Comparison of ENCODE assay signal across 8 mouse cellular contexts in genomic region chr17:80206301-80206670, GRCm38 (mm10). TPM values are rescaled to one million over a fixed set of nuclear protein-coding genes. Genes with fewer than 3 reads are reported as not detected.
DNase-seq lines count a peak whose midpoint lies in the region; ATAC-seq and TF ChIP-seq lines count a peak whose summit lies in the region.

No protein-coding gene starts in this region.

- H3K27me3 ChIP-seq in heart, embryonic 10.5 days (ENCODE audit: insufficient read depth, poor library complexity, severe bottlenecking): no peaks in the 10 kb centered on the region
- no peaks in the 10 kb centered on the region for H3K27me3 ChIP-seq in thymus, adult 2 months (ENCODE audit: control insufficient read depth, insufficient read depth, low read length)
- H3K27me3 ChIP-seq in midbrain, embryonic 16.5 days (ENCODE audit: control insufficient read depth, insufficient read depth, low read depth, low read length): no peaks in the 10 kb centered on the region

- peak overlapping the region; percentile 89 for H3K4me2 ChIP-seq in midbrain, embryonic 16.5 days (ENCODE audit: low read length)

- TF ChIP-seq POLR2A in thymus, adult 2 months (IDR thresholded peaks at IDR 0.05; ENCODE audit: control insufficient read depth, extremely low read depth, insufficient read depth, low read length, poor library complexity): no peak
- no peak for TF ChIP-seq POLR2A in embryonic fibroblast, embryonic 13.5 days (IDR thresholded peaks at IDR 0.05; ENCODE audit: low read depth, low read length)

- peak overlapping the region; percentile 100 for H3K27ac ChIP-seq in heart, embryonic 10.5 days
- H3K27ac ChIP-seq in thymus, adult 2 months (ENCODE audit: control insufficient read depth, insufficient read depth, low read length): peak overlapping the region; percentile 34; the same call in 1 of the 2 replicates
- peak overlapping the region; percentile 19 for H3K27ac ChIP-seq in embryonic fibroblast, embryonic 13.5 days (ENCODE audit: insufficient read depth, low read length)
- peak overlapping the region; percentile 100 for H3K27ac ChIP-seq in midbrain, embryonic 16.5 days (ENCODE audit: low read length)

- H3K9me3 ChIP-seq in heart, embryonic 10.5 days: no peaks in the 10 kb centered on the region
- no peaks in the 10 kb centered on the region for H3K9me3 ChIP-seq in midbrain, embryonic 16.5 days (replicated peaks; ENCODE audit: control insufficient read depth, low read length, poor library complexity, severe bottlenecking)

- H3K36me3 ChIP-seq in heart, embryonic 10.5 days: peaks cover 45% of the 10 kb centered on the region
- H3K36me3 ChIP-seq in thymus, adult 2 months (ENCODE audit: control insufficient read depth, insufficient read depth, low read length): peaks cover 44% of the 10 kb centered on the region
- H3K36me3 ChIP-seq in midbrain, embryonic 16.5 days (ENCODE audit: control insufficient read depth, insufficient read depth, low read length): peaks cover 21% of the 10 kb centered on the region

- 0 out of 2 replicates have a peak, but pooled peaks have one; percentile 25 for TF ChIP-seq CTCF in thymus, adult 2 months (IDR thresholded peaks at IDR 0.05; ENCODE audit: borderline replicate concordance, control insufficient read depth, extremely low read depth, insufficient read depth, low read length, poor library complexity)
- TF ChIP-seq CTCF in embryonic fibroblast, embryonic 13.5 days (IDR thresholded peaks at IDR 0.05; ENCODE audit: borderline replicate concordance, insufficient read depth, low read length): no peak

- under 1% methylated on average over 36 of the region's 36 CpGs for WGBS in heart, embryonic 10.5 days
- under 1% methylated on average over 36 of the region's 36 CpGs for WGBS in thymus, adult 2 months
- 0% methylated on average over 36 of the region's 36 CpGs for WGBS in midbrain, embryonic 16.5 days

- H3K4me1 ChIP-seq in heart, embryonic 10.5 days: 0 out of 2 replicates have a peak, but pooled peaks cover 7% of the 10 kb centered on the region
- no peaks in the 10 kb centered on the region for H3K4me1 ChIP-seq in thymus, adult 2 months (replicated peaks; ENCODE audit: control insufficient read depth, insufficient read depth, low read length)
- H3K4me1 ChIP-seq in embryonic fibroblast, embryonic 13.5 days (ENCODE audit: control insufficient read depth, insufficient read depth, low read length): no peaks in the 10 kb centered on the region
- H3K4me1 ChIP-seq in midbrain, embryonic 16.5 days (ENCODE audit: control insufficient read depth, insufficient read depth, low read length): peaks cover 13% of the 10 kb centered on the region

- H3K9ac ChIP-seq in midbrain, embryonic 16.5 days (ENCODE audit: low read depth, low read length): peak overlapping the region; percentile 97

- peak; percentile 65 for ATAC-seq in midbrain, embryonic 16.5 days

- peak overlapping the region; percentile 97 for H3K4me3 ChIP-seq in heart, embryonic 10.5 days
- H3K4me3 ChIP-seq in thymus, adult 2 months (ENCODE audit: control insufficient read depth, insufficient read depth, low read length): peak overlapping the region; percentile 70
- H3K4me3 ChIP-seq in embryonic fibroblast, embryonic 13.5 days (ENCODE audit: insufficient read depth, low read length): peak overlapping the region; percentile 75
- peak overlapping the region; percentile 75 for H3K4me3 ChIP-seq in midbrain, embryonic 16.5 days (ENCODE audit: low read depth, low read length)

- no peak for DNase-seq in heart, embryonic 10.5 days (ENCODE audit: low spot score)
- DNase-seq in heart, adult 9 months (ENCODE audit: low spot score in 2 of 2): no peak
- peak; percentile 49 for DNase-seq in thymus, adult 2 months
- no peak for DNase-seq in thymus, postnatal 25 days
- DNase-seq in kidney, postnatal 14 days: peak; percentile 74
- no peak for DNase-seq in right cerebral cortex, postnatal 25 days

RNA-seq across cellular contexts. Expression of gene Srsf7, which starts 0.8 kb away (rescaled TPM):
- polyA plus RNA-seq in heart, embryonic 10.5 days (2016; fragmentation: Nextera tagmentation; extraction: Ambion mirVana): 412 and 609 TPM in 2 replicates
- 131 and 148 TPM in 2 replicates for polyA plus RNA-seq in thymus, adult 2 months (2012; rRNA removed)
- polyA plus RNA-seq in embryonic fibroblast, embryonic 13.5 days (2011; ENCODE audit: insufficient read length, low read depth, missing spikeins): 132 and 194 TPM in 2 replicates
- polyA plus RNA-seq in midbrain, embryonic 16.5 days (2015; fragmentation: Nextera tagmentation; extraction: Ambion mirVana): 395 and 441 TPM in 2 replicates

RNA-seq across cellular contexts. Expression of gene Ttc39d, which starts 1.0 kb away (rescaled TPM):
- polyA plus RNA-seq in heart, embryonic 10.5 days (2016; fragmentation: Nextera tagmentation; extraction: Ambion mirVana): 0.11 TPM in 1 of 2 replicates, not detected in the other
- not detected in 2 replicates for polyA plus RNA-seq in thymus, adult 2 months (2012; rRNA removed)
- polyA plus RNA-seq in embryonic fibroblast, embryonic 13.5 days (2011; ENCODE audit: insufficient read length, low read depth, missing spikeins): not detected in 2 replicates
- 0.11 and 0.30 TPM in 2 replicates for polyA plus RNA-seq in midbrain, embryonic 16.5 days (2015; fragmentation: Nextera tagmentation; extraction: Ambion mirVana)

RNA-seq across cellular contexts. Expression of gene Gemin6, which starts 18.0 kb away (rescaled TPM):
- polyA plus RNA-seq in heart, embryonic 10.5 days (2016; fragmentation: Nextera tagmentation; extraction: Ambion mirVana): 36.5 and 47.6 TPM in 2 replicates
- 3.4 and 4.6 TPM in 2 replicates for polyA plus RNA-seq in thymus, adult 2 months (2012; rRNA removed)
- 14.9 and 15.3 TPM in 2 replicates for polyA plus RNA-seq in embryonic fibroblast, embryonic 13.5 days (2011; ENCODE audit: insufficient read length, low read depth, missing spikeins)
- polyA plus RNA-seq in midbrain, embryonic 16.5 days (2015; fragmentation: Nextera tagmentation; extraction: Ambion mirVana): 17.2 and 18.2 TPM in 2 replicates

Comparison
In these comparisons a context has a peak if more than half of its experiments do, and no peak if none do; other contexts are left out.
1. DNase-seq: peak in thymus, adult 2 months (single experiment) and kidney, postnatal 14 days (single experiment); none in heart, embryonic 10.5 days (single experiment), heart, adult 9 months (0 of 2), thymus, postnatal 25 days (single experiment) and right cerebral cortex, postnatal 25 days (single experiment).
2. H3K27ac ChIP-seq: peak in every context shown above with its lines; median percentile 100 in heart, embryonic 10.5 days; 100 in midbrain, embryonic 16.5 days; 34 in thymus, adult 2 months; 19 in embryonic fibroblast, embryonic 13.5 days.
3. Peak in every context shown above with its lines, with median percentiles within 50 percentile points of each other: H3K4me3 ChIP-seq.